Mouse (Mus musculus) frontal cortex, postnatal 36 days (tissue): Measurements from ENCODE around the gene Trappc10.
A peak's percentile ranks its signal among the peaks of the same experiment; 100 is the strongest.

Source experiments
- DNase-seq, 2 experiments: peaks; one replicate each; pipeline ENCODE4 v3.0.0; 2022; ENCODE audit warnings: low spot score in 2 of 2

Gene Trappc10

GRCm38 (mm10) chr10:78160369-78161095 lies 83.9 kb downstream of the Trappc10 start:
- DNase-seq, result no peak

GRCm38 (mm10) chr10:78159906-78160305 lies 84.5 kb downstream of the Trappc10 start:
- DNase-seq, result peak; percentile 84 to 89

DNA sequence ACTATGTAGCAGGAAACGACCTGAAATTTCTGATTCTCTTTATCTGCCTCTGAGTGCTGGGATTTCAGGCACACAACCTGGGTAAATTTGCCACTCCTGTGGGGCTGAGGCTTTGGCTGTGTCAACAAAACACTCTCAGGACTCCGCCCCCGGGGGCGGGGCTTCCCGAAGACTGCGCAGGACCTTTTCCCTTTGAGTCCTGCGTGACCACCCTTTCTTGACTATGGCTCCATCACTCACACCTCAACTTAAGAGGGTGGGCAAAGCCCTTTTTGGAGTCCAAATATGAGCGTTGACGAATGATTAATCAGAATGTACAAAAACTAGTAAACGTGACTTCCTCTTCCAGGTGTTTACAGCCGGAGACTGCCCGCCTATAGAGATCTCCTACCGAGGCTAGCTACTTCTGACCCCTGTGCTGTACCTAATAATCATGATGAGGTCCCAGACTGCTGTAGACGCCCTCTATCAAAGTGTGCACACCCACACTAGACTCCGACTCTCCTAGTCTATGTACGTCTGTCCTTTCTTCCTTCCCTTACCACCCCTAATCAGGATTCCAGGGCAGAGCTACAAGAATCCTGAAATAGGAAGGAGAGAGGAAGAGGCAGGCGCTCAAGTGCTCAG lies 85.1 kb downstream of the Trappc10 start:
- peak in 1 of 2 experiments; percentile 34 for DNase-seq

DNA sequence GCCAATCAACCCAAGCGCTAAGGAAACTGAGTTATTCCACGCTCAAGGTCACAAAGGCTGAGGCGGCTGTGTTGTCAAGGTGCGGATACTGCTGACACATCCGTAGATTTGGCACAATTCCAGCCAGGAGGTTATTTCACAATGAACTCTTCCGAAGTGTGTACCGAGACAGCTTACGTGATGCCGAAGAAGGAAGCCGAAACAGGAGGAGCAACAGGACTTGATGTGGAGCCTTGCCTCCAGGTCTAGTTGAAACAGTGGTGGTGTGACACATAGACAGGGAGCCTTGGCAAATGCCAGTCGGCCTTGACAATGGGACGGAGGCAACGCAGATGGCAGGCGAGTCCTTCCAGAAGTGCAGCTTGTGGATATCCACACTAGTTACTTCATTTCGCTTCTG lies 86.4 kb downstream of the Trappc10 start:
- DNase-seq, result no peak

- no peak for DNase-seq
Measured at GRCm38 (mm10) chr10:78156926-78157325, 87.5 kb downstream of the Trappc10 start.

GRCm38 (mm10) chr10:78148834-78149766 lies 95.3 kb downstream of the Trappc10 start:
- no peak for DNase-seq

DNA sequence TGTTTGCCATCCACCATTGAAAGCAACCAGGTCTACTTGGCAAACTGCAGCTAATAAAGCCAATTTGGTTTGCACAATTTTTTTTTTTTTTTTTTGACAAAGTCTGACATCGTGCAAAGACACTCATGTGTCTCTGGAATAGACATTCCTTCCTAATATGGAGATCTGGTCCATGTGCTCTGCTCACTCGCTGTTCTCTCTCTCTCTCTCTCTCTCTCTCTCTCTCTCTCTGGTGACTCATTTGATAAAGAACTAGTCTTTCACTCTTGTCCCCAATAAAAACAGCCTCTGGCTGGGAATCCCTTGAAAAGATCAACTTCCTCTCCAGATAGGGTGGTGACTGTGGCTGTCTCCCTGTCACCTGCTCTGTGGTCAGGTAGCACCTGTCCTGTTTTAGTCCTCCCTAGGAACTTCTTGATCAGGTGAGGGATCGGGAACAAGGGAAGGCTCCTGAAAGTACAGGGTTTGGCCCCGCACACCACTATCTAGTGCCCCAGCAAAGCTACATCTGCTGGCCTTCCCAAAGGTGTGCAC lies 96.5 kb downstream of the Trappc10 start:
- no peak for DNase-seq

GRCm38 (mm10) chr10:78143727-78144505 lies 100.5 kb downstream of the Trappc10 start:
- DNase-seq, result peak; percentile 61 to 69

DNA sequence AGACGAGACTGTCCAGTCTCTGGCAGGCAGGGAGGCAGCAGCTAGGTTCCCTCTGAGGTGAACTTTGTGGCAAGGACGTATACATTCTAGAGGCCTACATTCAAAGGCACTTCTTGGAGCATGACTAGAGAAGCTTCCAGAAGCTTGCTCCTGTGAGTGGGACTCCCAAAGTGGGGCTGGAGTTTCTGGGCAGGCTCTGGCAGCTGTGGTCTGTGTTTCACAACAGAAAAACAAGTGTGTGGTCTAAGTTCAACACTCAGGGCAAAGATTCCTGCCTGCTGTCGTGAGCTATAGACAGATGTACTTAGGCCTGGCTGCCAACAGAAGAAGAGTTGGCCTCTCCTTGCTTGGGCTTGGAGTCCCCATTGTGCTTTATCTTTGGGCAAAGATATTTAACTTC lies 103.6 kb downstream of the Trappc10 start:
- DNase-seq, result no peak

DNA sequence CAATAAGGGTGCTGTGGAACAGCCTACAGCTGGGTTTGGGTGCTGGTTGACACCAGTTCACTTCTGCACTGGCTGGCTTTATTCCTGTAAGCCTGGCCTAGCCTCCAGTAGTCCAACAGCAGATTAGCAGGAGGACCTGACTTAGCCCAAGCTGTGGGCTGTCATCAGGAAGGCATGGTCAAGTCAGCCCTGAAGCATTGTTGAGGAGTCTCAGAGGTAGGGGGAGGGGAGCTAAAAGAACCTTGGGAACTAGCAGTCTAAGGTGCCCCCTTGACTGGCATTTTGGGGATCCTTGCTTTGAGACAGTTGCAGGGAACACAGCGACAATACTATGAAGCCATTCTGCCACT lies 104.2 kb downstream of the Trappc10 start:
- no peak for DNase-seq

DNA sequence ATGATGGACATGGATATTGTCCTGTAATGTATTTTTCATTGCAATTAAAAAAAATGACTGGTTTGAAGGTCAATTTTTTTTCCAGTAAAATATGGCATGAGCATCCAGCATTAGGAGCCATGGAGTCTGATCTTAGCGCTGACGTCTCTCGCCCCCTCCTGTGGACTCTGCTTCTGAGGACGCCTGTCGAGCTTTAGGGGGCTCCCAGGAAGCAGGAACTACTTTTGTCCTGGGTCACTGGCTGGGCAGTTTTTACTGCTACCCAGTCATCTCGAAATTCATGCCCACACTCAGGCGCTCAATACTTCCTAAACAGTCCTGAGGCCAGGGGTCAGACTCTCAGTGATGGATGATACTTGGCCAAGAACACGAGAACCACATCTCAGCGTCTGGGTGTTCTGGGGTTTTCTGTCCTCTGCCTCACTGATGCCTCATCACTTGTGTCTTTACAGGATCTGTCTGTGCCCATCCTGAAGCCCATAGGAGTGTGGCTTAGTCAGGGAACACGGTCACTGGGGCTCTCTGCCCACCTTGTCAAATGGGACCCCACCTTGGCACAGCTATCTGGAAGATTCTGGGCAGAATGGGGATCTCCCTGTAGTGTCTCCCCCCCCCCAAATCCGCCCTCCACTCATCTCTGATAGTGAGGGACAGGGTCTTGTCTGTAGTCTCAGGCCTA lies 104.7 kb downstream of the Trappc10 start:
- no peak for DNase-seq

GRCm38 (mm10) chr10:78138812-78139523 lies 105.5 kb downstream of the Trappc10 start:
- DNase-seq, result no peak

GRCm38 (mm10) chr10:78137191-78137590 lies 107.2 kb downstream of the Trappc10 start:
- DNase-seq, result no peak
